Mouse (Mus musculus) regulatory T cell (primary cell): Measurements from ENCODE around the gene Rrbp1.

Source experiments
- in situ Hi-C: fragments of 300-600 bp; cut with MboI, MseI; formaldehyde crosslinking; loops from one replicate; pipeline ENCODE4 v1.15.1; 2025; ENCODE audit warnings: high pct_unique_total_duplicates

The Rrbp1 gene

GRCm38 (mm10) chr2:143917622-143918021 lies 93.4 kb downstream of the Rrbp1 start:
- in situ Hi-C loops: loop anchor here (10.0 kb wide), 1 partner anchor 337 kb away; no protein-coding TSS in a partner anchor

DNA sequence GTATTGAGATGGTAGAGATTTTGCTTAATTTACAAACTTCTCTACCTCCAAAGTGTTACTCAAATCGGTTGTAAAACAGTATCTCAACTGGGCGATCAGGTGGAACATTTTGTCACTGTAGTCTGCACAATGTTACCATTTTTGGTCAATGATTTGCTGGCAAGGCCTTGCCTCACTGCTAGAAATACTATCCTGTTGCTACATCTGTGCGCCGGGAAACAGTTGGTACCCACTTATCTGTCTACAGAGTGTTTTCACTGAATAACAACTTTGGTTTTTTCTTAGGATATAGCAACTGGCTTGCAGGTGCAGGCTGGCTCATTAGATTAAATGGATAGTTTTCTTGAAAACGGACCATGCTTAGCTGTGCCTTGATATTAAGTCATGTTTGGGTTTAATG lies 94.8 kb downstream of the Rrbp1 start:
- in situ Hi-C loops: loop anchor here (10.0 kb wide), 1 partner anchor 339 kb away; no protein-coding TSS in a partner anchor

DNA sequence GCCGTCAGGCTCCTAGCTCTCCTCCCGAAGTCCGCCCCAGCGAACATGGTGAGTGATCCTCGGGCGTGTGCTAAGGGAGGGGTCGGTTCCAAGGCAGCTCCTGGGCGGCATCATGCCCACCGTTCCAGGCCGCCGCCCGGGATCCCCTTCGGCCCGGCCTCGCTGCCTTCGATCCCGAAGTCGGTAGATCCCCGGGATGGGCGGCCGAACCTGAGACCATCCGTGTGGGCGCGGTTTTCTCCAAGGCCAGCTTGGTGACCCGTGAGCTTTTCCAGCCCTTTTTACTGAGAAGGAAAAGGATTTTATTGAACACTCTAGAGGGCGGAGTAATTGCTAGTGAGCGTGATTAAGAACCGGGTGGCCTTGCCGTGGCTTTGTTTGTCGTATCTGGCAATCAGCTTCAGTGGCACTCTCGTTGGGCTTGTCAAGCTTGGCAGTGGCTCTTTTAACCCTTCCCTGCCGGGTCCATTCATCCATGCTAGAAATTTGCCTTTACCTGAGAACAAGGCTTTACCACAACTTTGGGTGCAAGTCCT lies 95.4 kb downstream of the Rrbp1 start:
- in situ Hi-C loops: loop anchor here (10.0 kb wide), 1 partner anchor 339 kb away; no protein-coding TSS in a partner anchor

DNA sequence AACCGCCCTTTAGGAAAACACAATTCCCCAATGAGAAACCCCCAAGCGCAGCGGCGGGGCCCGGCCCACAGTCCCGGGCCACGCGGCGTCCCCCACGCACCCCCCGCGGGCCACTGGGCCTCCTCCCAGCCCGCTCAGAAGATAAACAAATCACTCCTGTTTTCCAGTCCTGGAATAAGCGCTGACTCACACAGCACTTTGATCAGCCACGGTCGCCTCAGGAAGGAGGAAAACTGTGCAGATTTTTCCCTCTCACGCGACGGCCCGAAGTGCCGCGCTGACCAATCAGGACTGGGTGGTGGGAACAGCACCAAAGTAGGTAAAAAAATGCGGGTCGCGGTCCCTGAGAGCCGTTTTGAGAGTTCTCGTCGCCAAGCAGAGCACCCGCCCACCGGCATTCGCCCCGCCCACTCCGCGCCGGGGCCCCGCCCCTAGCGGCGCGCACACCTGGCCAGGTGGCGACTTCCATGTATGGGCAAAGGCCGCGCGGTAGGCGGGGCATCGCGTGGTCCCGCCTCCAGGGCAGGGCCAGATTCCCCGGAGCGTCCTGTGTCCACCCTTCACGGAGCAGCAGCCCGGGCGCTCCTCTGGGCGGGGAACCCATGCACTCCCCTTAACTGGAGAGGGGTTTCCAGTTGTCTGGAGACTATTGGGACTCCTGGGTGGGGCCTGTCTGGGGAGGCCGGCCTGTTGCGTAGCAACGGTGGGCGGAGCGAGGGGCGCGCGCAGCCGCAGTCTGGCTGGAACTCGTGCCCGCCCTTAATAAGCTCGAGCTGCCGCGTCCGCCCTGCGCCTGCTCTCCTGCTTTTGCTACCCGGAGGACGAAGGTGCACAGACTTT lies 96.1 kb downstream of the Rrbp1 start, which contains the start of gene Dstn:
Gene Dstn (plus strand): TSS at position 561 of the 840 bp plus-strand sequence.
- in situ Hi-C loops: loop anchor here (5.0 to 10.0 kb wide), 3 partner anchors 78 to 340 kb away; no protein-coding TSS in a partner anchor

DNA sequence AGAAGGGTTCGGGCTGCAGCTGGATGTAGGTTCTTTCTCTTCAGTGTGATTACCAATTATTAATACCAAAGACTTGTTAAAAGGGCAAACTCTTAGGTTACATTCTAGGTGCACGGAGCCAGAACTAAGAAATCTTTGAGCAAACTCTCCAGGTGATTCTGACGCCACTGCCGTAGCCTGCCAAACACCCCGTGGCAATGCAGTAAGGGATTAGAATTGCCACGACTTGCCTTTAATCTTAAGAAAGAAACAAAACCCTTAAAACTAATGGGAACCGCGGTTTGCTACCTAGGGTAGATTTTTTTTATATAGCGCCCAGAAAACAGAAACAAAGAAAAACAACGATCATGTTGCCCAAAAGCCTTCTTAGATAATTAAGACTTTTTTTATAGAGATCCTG lies 96.8 kb downstream of the Rrbp1 start:
- in situ Hi-C loops: loop anchor here (5.0 to 10.0 kb wide), 3 partner anchors 77 to 341 kb away; no protein-coding TSS in a partner anchor

DNA sequence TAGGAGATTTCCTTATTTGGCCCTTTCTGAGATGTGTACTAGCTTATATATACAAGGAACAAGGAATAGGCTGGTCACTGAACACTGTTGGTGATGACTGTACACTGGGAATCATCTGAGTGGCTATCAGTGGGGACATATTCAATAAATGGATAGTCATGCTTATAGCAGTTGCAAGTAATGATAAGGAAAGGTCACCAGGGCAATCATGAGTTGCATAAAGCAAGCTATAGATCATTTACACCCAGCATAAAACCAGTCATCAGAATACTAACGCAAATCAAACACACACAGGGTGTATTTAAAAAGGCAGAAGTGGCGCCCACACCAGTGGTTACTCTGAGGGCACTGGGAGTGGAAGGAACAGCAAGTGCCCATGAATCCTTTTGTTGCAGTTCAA lies 98.9 kb downstream of the Rrbp1 start:
- in situ Hi-C loops: loop anchor here (5.0 to 10.0 kb wide), 3 partner anchors 75 to 343 kb away; no protein-coding TSS in a partner anchor

DNA sequence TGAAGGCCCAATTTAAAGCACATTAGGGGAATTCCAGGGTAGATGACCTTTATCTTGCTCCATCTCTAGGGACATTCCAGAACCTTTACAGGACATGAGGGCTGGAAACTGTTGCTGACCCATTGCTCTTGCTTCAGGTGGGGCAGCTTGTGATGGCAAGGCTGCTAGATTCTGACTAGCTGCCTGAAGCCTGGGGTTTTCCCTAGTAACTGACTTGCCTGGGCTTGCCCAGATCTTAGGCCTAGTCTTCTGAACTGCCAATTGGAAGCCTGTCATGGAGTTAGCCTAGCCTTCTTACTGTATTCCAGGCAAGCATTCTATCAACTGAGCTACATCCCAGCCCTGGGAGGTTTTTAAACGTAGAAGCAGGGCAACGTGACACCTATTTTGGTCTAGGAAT lies 101.8 kb downstream of the Rrbp1 start:
- in situ Hi-C loops: no loop called here

- in situ Hi-C loops: no loop called here
Observed at GRCm38 (mm10) chr2:143904896-143905295, 106.2 kb downstream of the Rrbp1 start.

DNA sequence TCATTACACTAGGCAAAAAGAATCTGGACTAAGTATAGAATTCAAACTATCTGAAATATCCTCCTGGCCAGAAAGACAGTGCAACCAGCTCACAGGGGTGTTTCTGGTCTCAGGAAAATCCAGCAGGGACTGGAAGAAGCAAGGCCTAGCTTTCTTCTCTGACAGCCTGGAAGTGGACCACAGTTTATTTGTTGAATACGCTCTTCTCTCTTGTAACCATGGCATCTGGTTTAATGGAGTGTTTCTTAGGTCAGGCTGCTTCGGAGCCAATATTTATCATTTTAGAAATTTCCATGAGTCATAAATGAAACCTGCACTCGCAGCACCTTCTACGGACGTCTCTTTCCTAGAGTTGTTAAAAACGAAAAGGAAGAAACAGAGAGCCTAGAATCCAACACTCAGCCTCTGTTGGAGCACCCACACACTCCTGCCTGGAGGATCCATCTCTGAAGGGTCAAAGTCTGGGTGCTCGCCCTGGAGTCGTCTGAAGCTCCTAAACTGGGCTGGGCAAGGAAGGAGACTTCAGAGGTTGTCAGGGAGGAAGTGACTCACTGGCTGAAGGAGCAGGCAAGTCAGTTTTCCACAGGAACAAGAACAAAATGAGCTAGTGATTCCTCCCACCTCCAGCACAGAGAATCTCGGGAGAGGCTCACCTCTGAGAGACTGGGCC lies 107.6 kb downstream of the Rrbp1 start:
- in situ Hi-C loops: no loop called here

GRCm38 (mm10) chr2:143900821-143901351 lies 110.2 kb downstream of the Rrbp1 start:
- in situ Hi-C loops: no loop called here

GRCm38 (mm10) chr2:143899470-143900220 lies 111.4 kb downstream of the Rrbp1 start:
- in situ Hi-C loops: no loop called here
